Mouse (Mus musculus) kidney, postnatal 36 days (tissue): ENCODE data around the gene Klhdc9.
"Not testable (repeated sequence)": the region's sequence is repeated elsewhere in the genome, so short reads cannot be mapped to it uniquely, and the experiment has no call there.

Source experiments
- DNase-seq, 2 experiments: peaks; one replicate each; pipeline ENCODE4 v3.0.0; 2021 to 2022; ENCODE audit warnings: mixed read lengths in 2 of 2

Klhdc9 gene

DNA sequence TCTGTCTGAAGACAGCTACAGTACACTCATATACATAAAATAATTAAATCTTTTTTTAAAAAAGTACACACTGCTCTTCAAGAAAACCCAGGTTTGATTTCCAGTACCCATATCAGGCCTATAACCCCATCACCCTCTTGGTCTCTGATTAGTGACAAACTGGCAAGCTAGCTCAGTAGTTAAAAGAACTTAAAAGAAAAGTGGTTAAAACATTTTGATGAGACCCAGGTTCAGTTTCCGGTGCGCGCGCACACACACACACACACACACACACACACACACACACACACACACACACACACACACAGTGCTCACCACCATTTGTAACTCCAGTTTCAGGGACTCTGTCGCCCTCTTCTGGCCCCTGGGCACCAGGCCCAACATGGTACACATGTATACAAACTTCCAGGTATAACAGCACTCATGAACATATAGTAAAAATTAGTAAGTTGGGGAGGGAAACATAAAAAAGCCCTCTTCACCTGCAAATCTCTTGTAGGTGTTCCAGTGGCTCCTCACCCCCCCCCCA is 4.7 kb downstream of the Klhdc9 start:
- peak; percentile 23 to 68 for DNase-seq

DNA sequence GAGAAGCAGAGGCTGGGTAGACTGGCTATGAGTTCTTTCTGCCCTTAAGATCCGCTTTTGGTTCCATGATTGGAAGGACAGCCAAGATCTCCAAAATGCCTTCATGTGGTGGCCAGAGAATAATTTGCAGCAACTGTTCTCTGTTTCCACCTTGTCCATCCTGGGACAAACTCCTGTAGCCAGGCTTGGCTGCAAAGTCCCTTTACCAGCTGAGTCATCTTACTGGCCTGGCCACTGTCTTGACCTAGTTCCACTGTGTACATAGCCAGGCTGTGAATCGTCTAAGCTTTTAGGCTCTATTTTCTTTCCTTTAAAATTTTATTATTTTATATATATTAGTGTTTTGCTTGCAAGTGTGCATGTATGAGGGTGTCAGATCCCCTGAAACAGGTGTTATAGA is 11.4 kb downstream of the Klhdc9 start:
- no peak for DNase-seq

DNA sequence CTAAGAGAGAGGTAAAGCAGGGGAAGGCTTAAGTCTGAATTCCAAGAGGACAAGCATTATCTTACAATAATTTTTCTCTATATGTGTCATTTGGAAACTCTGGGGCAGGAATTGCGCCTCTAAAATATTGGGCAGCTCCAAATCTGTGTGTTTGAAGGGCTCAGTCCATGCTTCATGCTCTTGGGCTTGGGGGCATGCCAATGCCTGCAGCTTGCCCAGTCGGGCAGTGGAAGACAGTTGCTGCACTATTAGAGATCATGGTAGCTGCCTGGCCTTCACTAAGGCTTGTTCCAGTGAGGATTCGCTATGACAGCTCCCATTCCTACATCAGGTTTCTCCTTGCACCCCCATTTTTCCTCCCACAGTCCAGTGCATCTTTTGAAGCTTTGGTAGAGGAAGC is 11.9 kb downstream of the Klhdc9 start:
- DNase-seq, result peak in 1 of 2 experiments; percentile 39

DNA sequence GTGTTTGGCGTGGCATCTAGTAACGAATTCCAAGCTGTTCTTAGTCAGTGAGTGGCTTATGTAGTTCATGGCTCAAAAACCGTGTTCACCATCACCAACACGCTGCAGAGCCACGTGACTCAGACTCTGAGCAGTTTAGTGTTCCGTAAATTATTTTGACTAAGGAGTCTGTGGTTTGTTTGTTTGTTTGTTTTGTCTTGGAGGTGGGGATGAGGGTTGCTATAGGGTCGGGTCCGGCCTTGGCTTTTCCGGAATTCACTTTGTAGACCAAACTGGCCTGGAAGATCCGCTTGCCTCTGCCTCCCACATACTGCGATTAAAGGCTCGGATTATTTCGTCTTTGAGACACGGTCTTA is 14.5 kb downstream of the Klhdc9 start:
- peak in 1 of 2 experiments; percentile 37 for DNase-seq

DNA sequence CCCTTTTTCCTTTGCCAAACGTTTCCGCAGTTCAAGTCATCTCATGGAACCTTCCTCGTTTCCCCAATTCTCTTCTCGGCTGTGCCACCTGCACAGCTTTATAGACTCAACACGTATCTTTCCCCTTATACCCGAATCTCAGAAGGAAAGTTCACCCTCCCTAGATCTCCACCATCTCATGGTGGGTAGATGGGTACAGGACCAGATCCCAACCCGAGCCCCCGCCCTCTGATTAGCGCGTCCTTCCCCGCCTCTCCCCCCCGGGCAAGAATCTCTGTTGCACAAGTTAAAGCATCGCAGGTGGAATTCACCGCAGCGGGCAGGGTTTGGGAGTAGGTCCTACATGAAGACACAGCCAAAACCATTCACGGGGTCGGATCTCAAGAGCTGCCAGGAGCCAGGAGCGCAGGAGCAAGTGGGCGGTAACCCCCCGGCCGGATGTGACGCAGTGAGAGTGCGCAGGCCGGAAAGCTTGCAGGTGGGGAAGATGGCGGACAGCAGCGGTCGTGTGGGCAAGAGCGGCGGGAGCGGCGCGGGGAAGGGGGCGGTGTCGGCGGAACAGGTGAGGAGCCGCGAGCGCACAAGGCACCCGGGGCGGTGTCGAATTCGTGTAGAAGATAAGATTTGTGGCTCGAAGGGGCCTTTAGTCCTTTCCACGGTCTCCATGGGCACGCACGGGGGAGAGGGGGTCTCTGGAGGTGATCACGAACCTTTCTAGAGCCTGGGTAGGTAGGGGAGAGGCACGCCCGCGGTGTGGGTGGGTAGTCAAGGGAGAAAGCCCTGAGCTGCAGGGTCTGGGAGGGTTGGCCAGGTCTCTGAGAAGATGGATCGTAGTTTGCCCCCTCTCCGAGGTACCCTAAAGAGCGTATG is 15.1 kb downstream of the Klhdc9 start, which contains the start of the genes Nit1 and Pfdn2:
Nit1 (minus strand) TSS at position 422 of the 870 bp plus-strand sequence.
Pfdn2 (plus strand) TSS at position 446 of the 870 bp plus-strand sequence.
- DNase-seq, result peak; percentile 95 to 96

DNA sequence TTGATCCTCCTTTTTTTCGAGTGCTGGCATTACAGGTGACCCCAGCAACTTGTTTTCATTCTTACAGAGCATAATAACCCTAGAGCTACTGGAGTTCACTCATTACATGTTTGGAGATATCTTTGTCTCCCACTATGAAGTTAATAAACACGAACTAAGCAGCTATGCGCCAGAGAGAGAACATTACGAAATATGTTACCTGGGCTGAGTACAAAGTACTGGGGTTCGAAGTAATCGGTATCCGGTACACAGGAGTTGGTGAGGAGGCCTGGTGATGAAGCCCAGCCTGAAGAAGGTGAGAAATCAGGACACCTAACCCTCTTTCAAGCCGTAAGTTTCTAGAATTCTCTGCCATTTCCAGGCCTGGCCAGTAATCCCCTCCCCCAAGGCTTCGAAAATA is 15.9 kb downstream of the Klhdc9 start:
- DNase-seq, result no peak

DNA sequence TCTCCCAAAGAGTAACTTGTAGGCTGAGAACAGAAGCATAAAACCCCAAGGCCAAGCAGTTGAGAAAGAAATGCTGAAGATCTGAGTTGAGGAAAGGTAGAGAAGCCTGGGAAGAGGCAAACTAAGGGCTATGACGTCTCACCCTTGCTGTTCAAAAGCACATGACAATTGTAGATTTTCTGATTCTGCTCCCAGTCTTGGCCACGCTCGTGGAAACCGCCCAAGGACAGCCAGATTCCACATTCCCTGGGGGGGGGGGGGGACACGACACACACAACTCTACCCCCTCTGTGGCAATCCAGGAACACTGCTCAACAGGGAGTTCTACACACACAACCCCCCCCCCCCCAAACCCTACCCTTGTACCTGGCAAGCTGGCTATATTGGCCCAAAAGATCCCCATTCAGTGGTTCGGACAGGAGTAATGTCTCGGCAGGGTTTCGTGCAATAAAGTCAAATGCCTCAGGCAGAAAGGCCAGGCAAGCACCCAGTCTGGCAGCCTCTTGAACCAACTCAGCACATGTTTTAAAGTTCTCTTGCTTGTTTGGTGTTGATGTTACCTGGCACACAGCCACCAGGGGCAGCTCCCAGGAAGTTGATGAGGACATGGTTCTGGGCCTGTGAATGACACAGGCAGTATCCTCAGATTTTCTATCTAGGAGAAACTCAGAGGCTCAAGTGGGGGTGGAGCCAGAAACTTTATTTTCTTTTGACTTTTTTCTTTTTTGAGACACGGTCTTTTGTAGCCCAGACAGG is 16.5 kb downstream of the Klhdc9 start:
- DNase-seq, result peak; percentile 86

DNA sequence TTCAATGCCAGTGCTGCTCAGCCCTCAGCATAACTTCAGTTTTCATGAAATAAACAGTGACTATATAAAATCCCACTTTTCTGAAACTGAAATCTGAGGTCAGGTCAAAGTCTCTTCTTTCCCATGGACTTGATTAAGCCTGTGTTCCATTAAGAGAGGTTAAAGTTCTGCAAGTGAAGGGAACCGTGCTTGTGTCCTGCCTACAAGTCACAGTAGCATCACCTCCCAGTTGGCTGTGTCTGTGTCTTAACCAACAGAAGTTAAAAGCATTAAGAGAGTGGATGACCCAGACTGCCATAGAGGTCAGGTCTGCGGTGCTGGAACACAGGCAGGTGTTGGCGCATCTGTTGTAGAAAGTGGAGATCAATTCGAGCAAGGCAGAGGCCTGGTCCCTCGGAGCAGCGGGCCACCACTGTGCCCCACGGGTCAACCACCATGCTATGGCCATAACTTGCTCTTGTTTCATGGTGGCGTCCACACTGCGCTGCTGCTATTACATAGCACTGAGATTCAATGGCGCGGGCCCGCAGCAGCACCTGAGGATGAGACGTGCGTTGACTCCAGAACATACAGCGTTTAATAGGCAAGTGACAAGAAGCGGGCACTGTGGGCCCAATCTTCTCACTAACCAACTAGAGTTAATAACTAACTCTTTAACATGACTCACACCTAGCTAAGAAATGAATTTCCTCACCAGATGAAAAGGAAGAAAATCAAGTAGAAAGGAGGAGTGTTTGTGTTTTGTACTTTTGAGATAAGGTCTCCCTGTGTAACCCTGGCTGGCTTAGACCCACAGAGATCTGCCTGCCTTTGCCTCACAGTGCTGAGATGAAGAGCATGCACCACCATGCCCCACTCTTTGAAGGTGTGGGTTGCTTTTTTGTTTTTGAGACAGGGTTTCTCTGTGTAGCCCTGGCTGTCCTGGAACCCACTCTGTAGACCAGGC is 18.1 kb downstream of the Klhdc9 start:
- DNase-seq, result peak; percentile 42 to 66

DNA sequence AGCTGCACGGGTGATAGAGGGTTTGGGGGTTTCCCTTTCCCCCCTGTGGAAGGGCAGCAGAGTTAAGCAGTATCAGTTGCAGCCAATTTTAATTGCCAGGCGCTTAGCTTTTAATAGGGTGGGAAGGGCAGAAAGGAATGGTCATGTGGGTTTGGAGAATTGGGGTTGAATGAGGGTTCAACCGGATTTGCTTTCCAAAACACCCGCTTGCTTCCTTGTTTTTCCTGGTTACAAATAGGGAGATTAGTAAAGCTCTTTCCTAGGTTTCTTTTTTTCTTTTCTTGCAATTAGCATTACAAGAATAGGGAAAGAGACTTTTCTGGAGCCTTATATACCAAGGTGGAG is 30.4 kb downstream of the Klhdc9 start:
- peak; percentile 24 to 25 for DNase-seq

DNA sequence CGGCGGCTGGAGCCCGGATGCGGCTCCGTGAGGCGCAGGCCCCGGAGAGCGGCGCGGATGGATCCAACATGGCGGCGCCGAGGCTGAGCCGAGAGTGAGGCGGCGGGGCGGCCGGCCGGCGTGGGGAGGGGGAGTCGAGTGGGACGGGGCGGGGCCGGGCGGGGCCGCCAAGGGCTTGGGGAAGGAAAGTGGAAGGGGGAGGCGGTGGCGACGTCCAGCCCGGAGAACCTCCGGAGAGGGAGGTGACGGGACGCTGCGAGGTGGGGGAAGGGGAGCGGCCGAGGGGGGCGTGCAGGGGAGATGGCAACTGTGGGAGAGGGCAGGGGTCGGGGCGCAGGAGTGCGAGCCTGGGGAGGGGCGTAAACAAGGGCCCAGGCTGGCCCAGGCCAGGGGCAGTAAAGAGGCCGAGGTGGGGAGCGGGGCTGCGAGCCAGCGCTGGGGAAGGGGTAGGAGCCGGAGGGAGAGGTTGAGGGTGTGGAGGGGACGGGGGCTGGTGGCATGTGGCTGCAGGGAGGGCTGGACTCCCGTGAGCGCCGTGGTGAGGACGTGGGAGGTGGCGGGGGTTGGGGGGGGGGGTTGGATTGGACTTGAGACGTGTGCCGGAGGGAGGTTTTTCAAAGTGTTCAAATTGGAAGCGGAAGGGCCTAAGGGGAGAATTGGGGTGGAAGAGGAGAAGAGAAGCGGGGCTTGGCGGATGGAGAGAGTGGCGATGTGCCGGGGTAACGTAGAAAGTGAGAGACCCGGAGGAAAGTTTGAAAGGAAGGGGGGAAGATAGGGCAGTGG is 31.0 kb downstream of the Klhdc9 start:
- peak; percentile 32 to 88 for DNase-seq

DNA sequence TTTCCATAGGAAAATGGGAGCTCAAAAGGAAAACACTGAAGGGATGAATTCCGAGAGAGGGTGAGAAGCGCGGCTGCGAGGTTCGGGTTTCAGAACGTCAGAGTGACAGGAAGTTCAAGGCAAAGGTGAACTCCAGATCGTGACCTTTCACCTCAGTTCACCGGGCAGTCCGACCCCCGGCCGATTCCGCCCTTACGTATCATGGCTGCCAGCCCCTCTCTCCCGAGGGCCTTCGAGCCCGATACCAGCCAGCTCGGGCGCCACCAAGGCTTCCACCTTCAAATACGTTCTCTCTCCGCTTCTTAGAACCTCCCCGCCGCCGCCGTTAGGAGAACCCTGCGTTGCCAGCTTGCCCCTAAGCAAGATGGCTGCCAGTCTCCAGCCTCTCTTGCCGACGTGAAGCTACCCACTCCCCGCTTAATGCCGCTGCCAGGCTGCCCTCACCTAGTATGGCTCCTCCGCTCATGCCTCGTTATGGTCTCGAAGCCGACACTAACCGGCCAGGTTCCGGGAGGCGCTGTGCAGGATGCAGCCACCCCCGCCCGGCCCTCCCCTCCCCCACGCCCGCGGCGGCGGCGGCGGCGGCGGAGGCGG is 31.7 kb downstream of the Klhdc9 start, which contains the start of gene Dedd:
Dedd (plus strand) TSS at position 307 of the 594 bp plus-strand sequence.
- DNase-seq, result peak; percentile 90 to 95

DNA sequence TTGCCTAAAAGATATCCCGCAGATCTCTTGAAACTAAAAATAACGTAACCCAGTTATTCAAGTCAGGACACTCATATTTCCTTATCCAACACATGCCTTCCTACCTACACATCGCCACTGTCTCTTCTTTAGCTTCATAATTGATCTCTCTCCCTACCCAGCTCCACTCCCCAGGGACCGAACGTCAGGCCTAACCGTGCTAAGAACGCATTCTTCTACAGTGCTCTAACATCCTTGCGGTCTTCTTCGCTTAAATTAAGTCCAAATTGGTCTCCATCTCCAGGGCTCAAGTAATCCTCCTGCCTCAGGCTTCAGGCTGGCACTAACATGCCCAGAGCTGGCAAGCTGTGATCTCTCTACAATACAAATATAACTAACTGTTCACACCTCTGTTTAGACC is 32.4 kb downstream of the Klhdc9 start:
- no peak for DNase-seq

DNA sequence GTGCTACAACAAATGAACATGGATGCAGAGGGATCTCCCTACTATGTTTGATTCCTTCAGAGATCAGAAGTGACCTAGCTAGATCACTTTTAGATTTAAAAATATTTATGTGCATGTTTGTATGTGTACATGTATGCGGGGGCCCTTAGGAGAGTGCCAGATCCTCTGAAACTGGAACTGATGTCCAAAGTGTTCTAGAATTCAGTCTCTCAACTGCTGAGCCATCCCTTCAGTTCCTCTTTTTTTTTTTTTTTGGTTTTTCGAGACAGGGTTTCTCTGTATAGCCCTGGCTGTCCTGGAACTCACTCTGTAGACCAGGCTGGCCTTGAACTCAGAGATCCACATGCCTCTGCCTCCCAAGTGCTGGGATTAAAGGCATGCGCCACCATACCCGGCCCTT is 34.0 kb downstream of the Klhdc9 start:
- not testable (repeated sequence) for DNase-seq

DNA sequence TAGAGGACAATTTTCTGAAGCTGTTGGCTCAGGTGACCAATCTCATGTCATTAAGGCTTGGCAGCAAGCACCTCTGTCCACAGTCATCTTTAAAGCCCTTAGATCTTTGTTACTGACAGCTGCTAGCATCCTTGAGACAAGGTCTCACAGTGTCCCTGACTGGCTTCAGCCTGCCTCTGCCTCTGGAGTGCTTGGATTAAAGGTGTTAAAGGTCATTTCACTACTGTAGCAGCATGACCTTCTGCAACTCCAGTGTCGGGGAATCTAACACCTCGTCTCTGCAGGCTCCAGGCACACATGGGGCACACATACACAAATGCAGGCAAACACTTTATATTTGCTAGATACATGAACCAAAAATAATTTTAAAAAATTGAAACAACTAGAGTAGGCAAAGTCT is 35.0 kb downstream of the Klhdc9 start:
- DNase-seq, result no peak

DNA sequence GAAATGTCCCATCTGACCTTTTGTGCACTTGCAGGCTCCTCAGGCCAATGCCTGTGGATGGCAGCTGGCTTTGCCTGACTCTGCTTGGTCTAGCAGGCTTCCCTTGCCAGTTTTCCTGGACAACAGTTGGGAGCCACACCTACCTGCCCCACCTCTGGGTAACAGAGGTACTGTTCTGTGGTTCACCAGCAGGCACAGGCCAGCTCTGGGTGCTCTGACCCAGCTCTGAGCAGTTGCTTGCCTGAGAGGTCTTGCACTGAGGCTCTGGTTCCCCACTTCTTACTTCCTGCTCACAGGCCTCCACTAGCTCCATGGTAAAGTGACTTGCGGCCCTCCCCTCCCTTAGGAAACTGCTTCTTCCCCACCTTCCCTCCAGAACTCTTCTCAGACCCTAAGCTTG is 38.6 kb downstream of the Klhdc9 start:
- DNase-seq, result peak; percentile 63 to 64

DNA sequence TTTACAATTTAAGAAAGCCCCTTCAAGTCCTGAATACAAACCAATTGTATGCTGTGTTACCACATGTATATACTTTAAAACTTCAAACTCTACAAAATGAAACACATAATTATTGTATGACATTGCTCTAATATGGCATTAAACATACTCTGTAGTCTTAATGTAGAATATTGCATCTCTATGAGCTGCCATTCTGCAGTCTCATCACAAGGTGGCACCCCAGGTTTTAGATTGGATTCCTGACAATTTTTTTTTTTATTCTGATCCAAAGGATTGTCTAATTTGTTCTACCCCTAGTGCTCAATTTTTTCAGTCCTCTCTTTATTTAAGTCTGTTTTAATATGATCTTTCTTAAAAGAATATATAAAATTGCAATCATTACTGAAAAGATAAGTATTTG is 39.2 kb downstream of the Klhdc9 start:
- DNase-seq, result peak; percentile 24 to 27

DNA sequence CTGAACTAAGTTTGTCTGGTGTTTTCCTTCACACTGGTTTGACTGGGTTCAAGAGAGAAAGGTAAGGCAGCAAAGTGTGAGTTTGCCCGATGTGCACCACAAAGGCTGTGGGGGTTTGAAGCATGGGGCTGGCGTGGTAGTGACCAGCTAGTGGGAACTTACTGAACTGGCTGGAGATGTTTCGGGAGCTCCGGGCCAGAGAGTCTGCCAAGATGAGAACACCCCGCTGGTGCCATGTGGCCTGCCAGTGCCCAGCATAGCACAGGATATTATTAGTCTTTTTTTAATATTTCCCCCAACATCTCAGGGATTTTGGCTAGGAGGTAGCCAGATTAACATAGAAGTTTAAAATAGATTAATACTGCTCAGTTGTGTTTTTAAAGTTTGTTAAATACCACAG is 40.4 kb downstream of the Klhdc9 start:
- DNase-seq, result no peak

DNA sequence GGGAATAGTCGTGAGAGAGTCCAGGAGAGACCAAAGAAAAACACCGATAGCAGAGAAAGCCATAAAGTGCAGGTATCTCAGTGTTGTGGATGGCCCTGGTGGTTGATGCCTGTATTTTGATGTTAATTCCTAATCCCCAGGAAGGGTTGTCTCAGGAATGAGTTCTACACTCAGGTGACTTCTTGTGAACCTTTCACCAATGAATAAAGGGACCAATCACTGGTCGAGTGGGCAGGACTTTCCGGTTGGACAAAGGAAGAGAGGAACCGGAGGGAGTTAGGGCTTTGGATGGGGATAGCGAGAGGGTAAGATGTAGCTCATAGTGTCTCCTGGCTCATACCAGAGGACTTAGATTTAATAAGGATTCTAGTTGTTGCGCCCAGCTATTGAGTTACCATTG is 40.9 kb downstream of the Klhdc9 start:
- DNase-seq, result peak; percentile 47 to 52

DNA sequence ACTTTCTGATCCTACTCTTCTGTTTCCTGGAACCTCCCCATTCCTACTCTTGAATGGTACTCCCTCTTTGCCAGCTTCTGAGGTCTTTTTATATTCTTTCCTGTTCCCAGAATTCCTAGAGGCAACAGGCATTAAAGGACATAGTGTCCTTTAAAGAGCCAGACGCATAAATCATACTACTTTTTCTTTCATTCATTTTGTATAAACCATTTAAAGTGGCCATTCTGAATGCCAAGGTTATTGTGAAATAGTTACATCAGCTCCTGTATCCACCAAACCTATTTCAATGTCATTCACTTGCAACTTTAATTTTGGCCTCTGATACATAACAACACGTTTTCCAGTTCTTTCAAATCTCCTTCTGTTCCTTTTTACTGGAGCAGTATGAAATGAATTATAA is 51.3 kb downstream of the Klhdc9 start:
- no peak for DNase-seq
